Mouse (Mus musculus): ENCODE measurements at regions not wholly inside any gene's neighbourhood (a gene's known extent, or its start where the extent isn't known, plus 50 kb on each side); places are given as distances from the start of the nearest gene placed in this dataset.

DNA sequence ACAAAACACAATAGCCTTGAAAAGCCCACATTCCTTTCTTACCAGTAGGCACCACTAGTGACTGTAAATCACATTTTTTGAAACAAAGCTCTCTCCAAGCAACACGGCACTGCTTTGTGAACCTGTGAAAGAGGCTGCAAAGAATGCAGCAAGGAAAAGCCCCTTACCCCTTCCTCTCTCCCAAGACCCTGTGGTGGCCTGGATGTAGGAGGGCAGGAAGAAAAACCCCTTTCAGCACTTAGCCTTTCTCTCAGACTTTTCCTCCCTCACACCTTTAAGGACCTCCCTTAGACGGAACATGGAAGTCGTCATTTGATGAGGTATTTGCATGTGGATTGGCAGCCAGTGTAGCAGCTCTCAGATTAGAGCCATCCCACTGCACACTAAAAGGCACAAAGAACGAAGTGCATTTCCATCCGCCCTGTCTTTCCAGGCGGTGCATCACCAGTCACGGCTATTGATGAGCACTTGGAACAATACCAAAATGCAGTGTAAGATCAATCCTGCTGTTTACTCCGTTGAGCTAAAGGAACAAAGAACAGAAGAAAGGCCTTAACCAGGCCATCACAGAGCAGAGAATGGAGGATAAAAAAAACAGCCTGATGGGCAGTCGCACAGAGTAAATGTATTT is 369.7 kb upstream of the Spred2 start:
- TF ChIP-seq CTCF (IDR thresholded peaks at IDR 0.05; ENCODE audit: borderline replicate concordance, insufficient read depth, low read length) (no peak), POLR2A (IDR thresholded peaks at IDR 0.05; ENCODE audit: low read depth, low read length) (no peak)

Measured in embryonic fibroblast, embryonic 13.5 days (primary cell).